Mouse (Mus musculus) leukemia stem cell, adult 10-12 weeks (primary cell): ENCODE measurements around the gene Tshz2. TPM values are rescaled to one million over a fixed set of nuclear protein-coding genes. Genes with fewer than 3 reads are reported as not detected.

Source experiments
- polyA plus RNA-seq: library from polyadenylated mRNA; stranded (reverse); fragments of >175 nt; gene quantifications from 2 replicates; pipeline ENCODE4 v1.2.3, GENCODE M21; 2012; ENCODE audit warnings: low replicate concordance

Gene Tshz2
- 0.48 and 0.63 TPM in 2 replicates for polyA plus RNA-seq

DNA sequence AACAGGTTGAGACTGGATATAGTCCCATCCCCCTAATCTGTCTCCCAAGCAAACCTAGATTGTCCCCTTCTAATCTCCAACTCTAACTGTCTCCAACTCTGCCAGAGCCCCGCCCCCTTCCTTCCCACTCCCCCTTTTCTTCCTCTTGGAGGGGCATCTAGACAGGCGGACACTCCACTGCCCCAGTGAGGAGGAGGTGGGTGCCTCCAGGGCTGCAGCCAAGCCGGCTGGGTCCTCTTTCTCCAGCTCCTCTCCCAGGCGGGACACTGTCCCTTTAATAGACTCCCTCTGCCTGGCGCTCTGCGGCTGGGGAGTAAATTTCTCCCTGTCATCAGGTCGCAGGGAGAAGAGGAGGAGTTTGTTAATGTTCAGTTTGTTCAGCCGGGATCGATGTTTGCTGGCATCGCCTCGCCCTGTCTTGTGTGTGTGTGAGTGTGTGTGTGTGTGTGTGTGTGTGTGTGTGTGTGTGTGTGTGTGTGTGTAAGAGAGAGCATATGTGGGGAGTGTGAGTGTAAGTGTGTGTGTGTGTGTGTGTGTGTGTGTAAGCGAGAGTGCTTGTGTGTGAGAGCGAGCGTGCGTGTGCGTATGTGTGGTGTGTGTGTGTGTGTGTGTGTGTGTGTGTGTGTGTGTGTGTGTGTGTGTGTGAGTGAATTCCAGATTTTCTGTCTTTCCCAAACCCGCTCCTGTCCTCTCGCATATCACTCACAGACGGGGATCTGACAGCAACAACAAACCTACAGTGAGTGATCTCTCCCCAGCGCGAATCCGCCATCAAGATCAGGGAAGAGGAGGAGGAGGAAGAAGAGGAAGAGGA, at the start of gene Tshz2:
TSS of gene Tshz2 (plus strand) at position 676 of the 814 bp plus-strand sequence.

GRCm38 (mm10) chr2:169587645-169588044, 45.2 kb upstream of the Tshz2 start, which contains the start of gene Gm11011:
Gm11011 (minus strand) TSS chr2:169587745.

Other genes with a start within 250 kb of the Tshz2 start
- gene Gm11011, start 45.3 kb upstream of the Tshz2 start, polyA plus RNA-seq = not detected in 2 replicates